Mouse (Mus musculus) hindbrain, embryonic 16.5 days (tissue): ENCODE measurements at regions not wholly inside any gene's neighbourhood (a gene's known extent, or its start where the extent isn't known, plus 50 kb on each side); places are given as distances from the start of the nearest gene placed in this dataset.

Experiments used
- ATAC-seq: fragments of 200-750 bp; cut with Nextera tagmentation; 2 replicates; pipeline ENCODE4 v1.8.0; 2017; ENCODE audit warnings: moderate TSS enrichment, moderate library complexity
- H3K27ac ChIP-seq: fragments of 300-500 bp; sonication (generic); 2 replicates; pipeline ENCODE4 v1.5.1; 2014; ENCODE audit warnings: low read depth, mild to moderate bottlenecking, control low read depth, low read length, moderate library complexity
- H3K27me3 ChIP-seq: fragments of 300-500 bp; sonication (generic); replicated peaks from 2 replicates; pipeline ENCODE4 v1.6.1; 2014; ENCODE audit warnings: low read length; ENCODE audit not compliant: control insufficient read depth, insufficient read depth
- H3K36me3 ChIP-seq: fragments of 300-500 bp; sonication (generic); 2 replicates; pipeline ENCODE4 v1.6.1; 2014; ENCODE audit warnings: mild to moderate bottlenecking, low read length, moderate library complexity, mixed read lengths; ENCODE audit not compliant: control insufficient read depth, insufficient read depth
- H3K4me1 ChIP-seq: fragments of 300-500 bp; sonication (generic); 2 replicates; pipeline ENCODE4 v1.6.1; 2014; ENCODE audit warnings: low read depth, low read length; ENCODE audit not compliant: control insufficient read depth, insufficient read depth
- H3K4me2 ChIP-seq: fragments of 300-500 bp; sonication (generic); 2 replicates; pipeline ENCODE4 v1.6.1; 2014; ENCODE audit warnings: mild to moderate bottlenecking, low read length, control low read depth, moderate library complexity
- H3K4me3 ChIP-seq: fragments of 300-500 bp; sonication (generic); 2 replicates; pipeline ENCODE4 v1.5.1; 2014; ENCODE audit warnings: mild to moderate bottlenecking, low read length, control low read depth, moderate library complexity
- H3K9ac ChIP-seq: fragments of 300-500 bp; sonication (generic); 2 replicates; pipeline ENCODE4 v1.6.1; 2014; ENCODE audit warnings: low read depth, mild to moderate bottlenecking, control low read depth, low read length, moderate library complexity
- H3K9me3 ChIP-seq: fragments of 300-500 bp; sonication (generic); 2 replicates; pipeline ENCODE4 v1.6.1; 2014; ENCODE audit warnings: mild to moderate bottlenecking, low read length, moderate library complexity; ENCODE audit not compliant: control insufficient read depth
- WGBS: fragments of 180-500 bp; shearing (Covaris S2); extraction: QIAGEN DNeasy Blood & Tissue Kit; methylation state at CpG from one replicate; pipeline ENCODE4 v1.1.7; 2014; 5-methylcytosine and 5-hydroxymethylcytosine counted together

DNA sequence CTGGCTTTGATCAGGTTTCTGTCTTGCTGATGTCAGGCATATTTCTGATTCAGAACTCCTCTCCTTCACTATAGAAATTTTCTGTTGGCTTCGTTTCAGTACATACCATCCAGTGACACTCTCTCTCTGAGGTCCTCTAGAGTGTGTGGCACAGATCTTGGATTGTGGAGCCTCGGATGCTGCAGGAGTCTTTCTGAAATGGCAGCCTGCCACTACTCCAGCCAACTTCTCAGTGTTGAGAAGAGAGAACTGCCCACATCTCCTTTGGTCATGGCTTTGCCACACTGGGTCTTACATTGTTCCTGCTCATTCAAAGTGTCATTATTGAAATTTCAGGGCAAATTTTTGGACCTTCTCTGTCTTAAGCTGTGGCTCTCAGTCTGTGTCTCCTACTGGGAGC lies 172.4 kb upstream of the Rtl1 start:
- Histone ChIP-seq H3K27ac (no peak overlapping the region), H3K36me3 (no peaks in the 10 kb centered on the region), H3K9ac (no peak overlapping the region), H3K27me3 (no peaks in the 10 kb centered on the region), H3K9me3 (no peaks in the 10 kb centered on the region), H3K4me2 (no peak overlapping the region), H3K4me1 (no peaks in the 10 kb centered on the region), H3K4me3 (no peak overlapping the region)
- WGBS, result 56% methylated on average over 2 of the region's 2 CpGs
- ATAC-seq, result peak; percentile 37; the same call in 1 of the 2 replicates

- Histone ChIP-seq H3K4me1 (no peaks in the 10 kb centered on the region), H3K4me3 (no peak overlapping the region), H3K4me2 (no peak overlapping the region), H3K9ac (no peak overlapping the region), H3K27ac (no peak overlapping the region), H3K36me3 (no peaks in the 10 kb centered on the region), H3K27me3 (no peaks in the 10 kb centered on the region), H3K9me3 (no peaks in the 10 kb centered on the region)
- no peak for ATAC-seq
- 53% methylated on average over 3 of the region's 3 CpGs for WGBS
Observed at GRCm38 (mm10) chr12:109773909-109774313, 173.8 kb upstream of the Rtl1 start.

GRCm38 (mm10) chr12:109798846-109799245 lies 198.7 kb upstream of the Rtl1 start:
- no peak for ATAC-seq
- Histone ChIP-seq H3K9me3 (no peaks in the 10 kb centered on the region), H3K4me2 (no peak overlapping the region), H3K36me3 (no peaks in the 10 kb centered on the region), H3K27ac (no peak overlapping the region), H3K9ac (no peak overlapping the region), H3K4me1 (no peaks in the 10 kb centered on the region), H3K4me3 (no peak overlapping the region), H3K27me3 (no peaks in the 10 kb centered on the region)
- 90% methylated on average over 3 of the region's 3 CpGs for WGBS

DNA sequence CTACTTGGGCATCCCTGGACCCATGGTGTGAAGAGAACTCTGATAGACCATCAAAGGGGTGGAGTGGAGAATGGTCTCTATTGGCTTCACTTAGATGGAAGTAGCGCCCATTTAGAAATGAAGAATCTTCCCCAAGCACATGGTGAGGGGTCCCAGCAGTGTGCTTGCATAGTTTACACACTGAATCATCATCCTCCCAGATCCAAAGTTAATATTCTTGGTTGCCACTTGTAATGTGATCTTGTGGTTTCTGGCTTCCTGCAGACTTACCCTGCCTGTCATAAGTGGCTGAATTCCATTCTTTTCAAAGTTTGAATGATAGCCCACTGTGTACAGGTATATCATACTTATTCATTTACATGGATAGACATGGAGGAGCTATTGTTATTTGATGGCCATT lies 199.3 kb upstream of the Rtl1 start:
- no peak for ATAC-seq
- Histone ChIP-seq H3K36me3 (no peaks in the 10 kb centered on the region), H3K27ac (no peak overlapping the region), H3K4me2 (no peak overlapping the region), H3K4me3 (no peak overlapping the region), H3K9me3 (no peaks in the 10 kb centered on the region), H3K4me1 (no peaks in the 10 kb centered on the region), H3K27me3 (no peaks in the 10 kb centered on the region), H3K9ac (no peak overlapping the region)
- 81% methylated on average over 1 of the region's 1 CpGs for WGBS

GRCm38 (mm10) chr12:109827241-109827915 lies 227.2 kb upstream of the Rtl1 start:
- 64% methylated on average over 10 of the region's 10 CpGs for WGBS
- H3K4me2 ChIP-seq, result no peak overlapping the region
- no peaks in the 10 kb centered on the region for H3K27me3 ChIP-seq
- H3K9ac ChIP-seq, result no peak overlapping the region
- H3K27ac ChIP-seq, result no peak overlapping the region
- H3K4me3 ChIP-seq, result no peak overlapping the region
- no peaks in the 10 kb centered on the region; the same call in 1 of the 2 replicates for H3K4me1 ChIP-seq
- H3K9me3 ChIP-seq, result no peaks in the 10 kb centered on the region
- ATAC-seq, result no peak
- no peaks in the 10 kb centered on the region for H3K36me3 ChIP-seq

DNA sequence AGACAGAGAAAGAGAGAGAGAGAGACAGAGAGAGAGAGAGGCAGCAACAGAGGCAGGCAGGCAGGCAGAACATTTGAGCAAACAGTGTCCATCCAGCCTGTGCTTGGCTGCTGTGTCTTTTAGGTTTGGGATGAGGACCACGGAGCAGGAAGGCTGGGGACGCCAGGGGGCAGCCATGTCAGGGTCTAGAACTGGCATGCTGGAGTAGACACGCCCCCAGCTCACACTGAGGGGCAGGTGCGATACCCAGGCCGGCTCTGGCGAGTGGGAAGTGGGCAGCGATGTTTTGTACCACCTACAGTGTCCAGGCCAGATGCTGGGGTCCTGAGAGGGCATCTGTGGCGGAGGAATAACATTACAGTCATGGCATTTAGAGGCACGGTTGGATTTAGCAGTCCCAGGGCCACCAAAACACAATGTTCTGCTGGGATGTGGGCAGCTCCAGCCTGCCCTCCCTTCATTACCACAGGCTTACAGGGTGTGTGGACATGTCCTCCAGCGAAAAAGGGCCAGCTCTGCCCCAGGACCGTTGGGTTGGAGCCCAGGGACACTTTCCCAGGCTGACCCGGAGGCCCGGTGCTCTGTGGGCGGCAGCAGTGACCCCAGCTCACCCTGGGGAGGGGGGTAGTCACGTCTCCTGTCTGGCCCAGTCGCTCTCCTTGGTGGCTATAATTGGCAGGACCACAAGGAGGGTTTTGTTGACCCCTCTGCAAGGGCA lies 230.3 kb upstream of the Rtl1 start:
- Histone ChIP-seq H3K9ac (no peak overlapping the region), H3K4me1 (no peaks in the 10 kb centered on the region; the same call in 1 of the 2 replicates), H3K4me3 (no peak overlapping the region), H3K9me3 (no peaks in the 10 kb centered on the region), H3K36me3 (no peaks in the 10 kb centered on the region), H3K27ac (no peak overlapping the region), H3K4me2 (no peak overlapping the region), H3K27me3 (no peaks in the 10 kb centered on the region)
- WGBS, result 32% methylated on average over 16 of the region's 16 CpGs
- 0 out of 2 replicates have a peak, but pooled peaks have one; percentile 27 for ATAC-seq

DNA sequence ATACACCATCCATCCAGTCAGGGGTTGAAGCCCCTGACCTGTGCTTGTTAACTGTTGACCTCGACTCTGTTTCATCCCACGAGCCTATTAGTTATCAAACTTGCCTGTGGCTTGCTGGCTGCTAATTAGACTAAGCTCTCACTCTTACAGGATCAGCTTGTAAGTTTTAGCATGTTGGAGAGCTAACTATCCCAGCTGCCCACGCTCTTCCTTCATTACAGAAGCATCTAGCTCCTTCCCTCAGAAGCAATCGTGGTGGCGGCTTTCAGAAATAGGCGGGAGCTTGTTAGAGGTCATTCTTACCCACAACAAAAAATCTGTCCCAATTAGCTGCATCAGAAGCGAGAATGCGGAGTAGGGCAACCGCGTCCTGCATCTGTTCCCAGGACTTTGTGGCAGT lies 232.8 kb upstream of the Rtl1 start:
- WGBS, result 87% methylated on average over 10 of the region's 10 CpGs
- no peaks in the 10 kb centered on the region for H3K4me1 ChIP-seq

DNA sequence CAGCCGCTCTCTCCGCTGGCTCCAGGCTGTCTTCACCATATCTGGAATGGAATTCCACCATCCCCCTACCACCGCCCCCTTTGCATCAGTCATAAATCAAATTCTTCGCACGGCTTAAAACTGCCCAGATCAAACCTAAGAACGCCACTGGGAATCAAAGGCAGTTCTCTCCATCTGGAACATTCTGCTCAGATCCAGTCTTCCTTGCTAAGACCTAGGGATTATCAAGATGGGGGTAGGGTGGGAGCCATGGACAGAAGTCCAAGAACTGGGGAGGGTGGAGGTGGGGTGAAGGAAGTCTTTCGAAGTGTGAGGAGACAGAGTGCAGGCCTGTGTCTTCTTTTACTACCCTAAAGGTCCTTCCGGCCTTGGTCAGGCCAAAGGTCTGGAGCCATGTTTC lies 236.4 kb upstream of the Rtl1 start:
- H3K4me2 ChIP-seq, result no peak overlapping the region
- ATAC-seq, result no peak

More for the DNA sequence above, 232.8 kb upstream of the Rtl1 start:
- no peak overlapping the region for H3K4me2 ChIP-seq
- no peaks in the 10 kb centered on the region for H3K36me3 ChIP-seq
- no peak overlapping the region for H3K9ac ChIP-seq
- no peak overlapping the region for H3K4me3 ChIP-seq
- no peak overlapping the region for H3K27ac ChIP-seq
- no peaks in the 10 kb centered on the region for H3K27me3 ChIP-seq
- ATAC-seq, result no peak
- no peaks in the 10 kb centered on the region for H3K9me3 ChIP-seq

DNA sequence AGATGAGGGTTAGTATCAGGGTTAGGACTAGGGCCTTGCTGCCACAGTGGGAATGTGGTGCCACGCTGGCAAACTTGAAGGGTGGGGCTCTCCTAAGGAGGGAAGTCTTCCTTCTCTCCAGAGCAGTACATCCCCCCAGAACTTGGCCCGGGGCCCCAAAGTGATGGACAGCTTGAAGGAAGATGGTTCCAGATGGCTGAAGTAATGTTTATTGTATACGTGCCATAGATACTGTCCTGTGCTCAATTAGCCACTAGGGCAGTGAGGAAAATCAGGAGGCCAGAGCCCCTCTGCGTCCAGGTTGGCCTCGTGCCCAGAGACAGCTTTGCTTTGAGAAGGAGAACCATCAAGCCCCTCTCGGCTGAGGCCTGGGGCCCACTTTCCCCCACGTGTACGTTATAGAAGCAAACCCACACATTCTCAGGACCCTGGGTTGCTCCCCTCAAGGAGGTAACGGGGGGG lies 239.0 kb upstream of the Rtl1 start:
- ATAC-seq, result peak; percentile 70

More for the DNA sequence above, 236.4 kb upstream of the Rtl1 start:
- H3K27ac ChIP-seq, result no peak overlapping the region
- no peaks in the 10 kb centered on the region for H3K36me3 ChIP-seq
- H3K4me1 ChIP-seq, result peaks cover 3% of the 10 kb centered on the region; the same call in 1 of the 2 replicates
- H3K9me3 ChIP-seq, result no peaks in the 10 kb centered on the region
- no peaks in the 10 kb centered on the region for H3K27me3 ChIP-seq
- WGBS, result 86% methylated on average over 8 of the region's 8 CpGs
- H3K4me3 ChIP-seq, result no peak overlapping the region
- no peak overlapping the region for H3K9ac ChIP-seq

More for the DNA sequence above, 239.0 kb upstream of the Rtl1 start:
- H3K9ac ChIP-seq, result no peak overlapping the region
- no peaks in the 10 kb centered on the region for H3K9me3 ChIP-seq
- H3K4me3 ChIP-seq, result no peak overlapping the region
- H3K4me2 ChIP-seq, result no peak overlapping the region
- WGBS, result 16% methylated on average over 9 of the region's 9 CpGs
- no peaks in the 10 kb centered on the region for H3K36me3 ChIP-seq
- H3K27me3 ChIP-seq, result no peaks in the 10 kb centered on the region
- H3K4me1 ChIP-seq, result peaks cover 3% of the 10 kb centered on the region; the same call in 1 of the 2 replicates
- H3K27ac ChIP-seq, result no peak overlapping the region
